Mouse (Mus musculus) thymus, adult 2 months (tissue): ENCODE measurements around the gene Dner.

Experiments
- CTCF ChIP-seq: fragments of 200-500 bp; IDR thresholded peaks from 2 replicates; pipeline ENCODE4 v1.5.1; 2012; ENCODE audit warnings: mild to moderate bottlenecking, control low read depth, low read length, moderate library complexity, borderline replicate concordance; ENCODE audit not compliant: control insufficient read depth, poor library complexity, insufficient read depth; ENCODE audit errors: extremely low read depth
- POLR2A ChIP-seq: fragments of 200-500 bp; IDR thresholded peaks from 2 replicates; pipeline ENCODE4 v1.6.1; 2012; ENCODE audit warnings: mild to moderate bottlenecking, low read length, control low read depth, moderate library complexity; ENCODE audit not compliant: control insufficient read depth, poor library complexity, insufficient read depth; ENCODE audit errors: extremely low read depth

DNA sequence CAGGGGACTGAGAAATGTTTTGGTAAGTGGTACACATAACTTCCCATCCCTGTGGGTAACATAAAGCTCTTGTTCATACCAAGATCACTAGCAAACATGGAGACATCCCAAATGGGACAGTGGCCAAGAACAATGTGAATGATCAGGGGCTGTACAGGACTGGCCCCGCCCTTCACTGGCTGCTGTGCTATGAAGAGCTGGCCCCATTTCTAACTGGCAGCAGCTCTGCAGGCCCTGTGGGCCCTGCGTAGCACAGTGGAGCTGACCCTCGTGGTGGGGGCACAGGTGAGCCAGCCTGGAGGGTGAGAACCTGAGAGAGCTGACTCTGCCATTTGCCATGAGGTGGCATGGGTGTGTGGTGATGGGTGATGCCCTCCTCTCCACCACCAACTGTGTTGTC is 100.0 kb downstream of the Dner start:
- TF ChIP-seq CTCF, result no peak
- TF ChIP-seq POLR2A, result no peak
